Mouse (Mus musculus) bone marrow, adult 2 months (tissue): ENCODE results near the gene Slpi. TPM values are rescaled to one million over a fixed set of nuclear protein-coding genes. Genes with fewer than 3 reads are reported as not detected.
"Not testable (repeated sequence)": the region's sequence is repeated elsewhere in the genome, so short reads cannot be mapped to it uniquely, and the experiment has no call there.

Experiments
- H3K27ac ChIP-seq: fragments of 200-500 bp; 2 replicates; pipeline ENCODE4 v1.5.1; 2012; ENCODE audit warnings: low read depth, mild to moderate bottlenecking, control low read depth, inconsistent platforms, low read length; ENCODE audit not compliant: control insufficient read depth, poor library complexity, insufficient read depth
- H3K4me1 ChIP-seq: fragments of 200-500 bp; 2 replicates; pipeline ENCODE4 v1.6.1; 2011; ENCODE audit warnings: low read length; ENCODE audit not compliant: control insufficient read depth, insufficient read depth
- H3K4me3 ChIP-seq: fragments of 200-500 bp; replicated peaks from 2 replicates; pipeline ENCODE3; 2011; ENCODE audit warnings: mild to moderate bottlenecking, low read depth, low read length, control low read depth; ENCODE audit not compliant: control insufficient read depth
- CTCF ChIP-seq: fragments of 200-500 bp; IDR thresholded peaks from 2 replicates; pipeline ENCODE4 v1.5.1; 2011; ENCODE audit warnings: low read length, control low read depth; ENCODE audit not compliant: control insufficient read depth, insufficient read depth
- POLR2A ChIP-seq: fragments of 200-500 bp; IDR thresholded peaks from 2 replicates; pipeline ENCODE4 v1.6.1; 2011; ENCODE audit warnings: low read depth, mild to moderate bottlenecking, control low read depth, low read length, borderline replicate concordance; ENCODE audit not compliant: control insufficient read depth
- WGBS: fragments of 180-500 bp; shearing (Covaris S2); methylation state at CpG from one replicate; pipeline ENCODE4 v1.1.7; 2018; 5-methylcytosine and 5-hydroxymethylcytosine counted together
- polyA plus RNA-seq: library from polyadenylated mRNA; stranded (reverse); fragments of >200 nt; gene quantifications from 2 replicates; pipeline ENCODE4 v1.2.4, GENCODE M21; 2011; ENCODE audit warnings: low replicate concordance; ENCODE audit not compliant: missing spikeins, insufficient read depth, insufficient read length

The Slpi gene
- polyA plus RNA-seq, 1 experiment = 108 TPM

GRCm38 (mm10) chr2:164359668-164360067 is 29.2 kb downstream of the Slpi start:
- TF ChIP-seq POLR2A (no peak), CTCF (no peak)
- peak overlapping the region; percentile 6; the same call in 1 of the 2 replicates for H3K27ac ChIP-seq
- WGBS = 39% methylated on average over 5 of the region's 5 CpGs
- no peak overlapping the region for H3K4me3 ChIP-seq
- H3K4me1 ChIP-seq = peaks cover 9% of the 10 kb centered on the region

GRCm38 (mm10) chr2:164359031-164359430 is 29.9 kb downstream of the Slpi start:
- no peak overlapping the region; the same call in 1 of the 2 replicates for H3K27ac ChIP-seq
- no peak overlapping the region for H3K4me3 ChIP-seq
- TF ChIP-seq CTCF (no peak), POLR2A (no peak)
- 51% methylated on average over 5 of the region's 5 CpGs for WGBS
- H3K4me1 ChIP-seq = peaks cover 9% of the 10 kb centered on the region

GRCm38 (mm10) chr2:164358373-164358772 is 30.5 kb downstream of the Slpi start:
- Histone ChIP-seq H3K4me1 (peaks cover 9% of the 10 kb centered on the region), H3K4me3 (no peak overlapping the region), H3K27ac (no peak overlapping the region)
- WGBS = 70% methylated on average over 3 of the region's 3 CpGs
- TF ChIP-seq POLR2A = no peak
- peak; percentile 49; the same call in 1 of the 2 replicates for TF ChIP-seq CTCF

- Histone ChIP-seq H3K4me3 (peak overlapping the region; percentile 73), H3K27ac (peak overlapping the region; percentile 54; the same call in 1 of the 2 replicates), H3K4me1 (peaks cover 9% of the 10 kb centered on the region)
- TF ChIP-seq POLR2A (no peak), CTCF (no peak)
- WGBS = 31% methylated on average over 11 of the region's 11 CpGs
Observed at GRCm38 (mm10) chr2:164356177-164356967, 32.5 kb downstream of the Slpi start.

GRCm38 (mm10) chr2:164353356-164353755 is 35.5 kb downstream of the Slpi start:
- Histone ChIP-seq H3K27ac (no peak overlapping the region), H3K4me3 (no peak overlapping the region), H3K4me1 (no peaks in the 10 kb centered on the region; the same call in 1 of the 2 replicates)
- TF ChIP-seq CTCF (no peak), POLR2A (no peak)
- 81% methylated on average over 11 of the region's 11 CpGs for WGBS

- Histone ChIP-seq H3K27ac (no peak overlapping the region), H3K4me1 (no peaks in the 10 kb centered on the region; the same call in 1 of the 2 replicates), H3K4me3 (no peak overlapping the region)
- WGBS = 79% methylated on average over 3 of the region's 3 CpGs
- TF ChIP-seq POLR2A (no peak), CTCF (no peak)
Observed at GRCm38 (mm10) chr2:164352697-164353096, 36.2 kb downstream of the Slpi start.

- 85% methylated on average over 3 of the region's 3 CpGs for WGBS
- TF ChIP-seq CTCF (peak; percentile 20; the same call in 1 of the 2 replicates), POLR2A (no peak)
Observed at GRCm38 (mm10) chr2:164348980-164349379, 39.9 kb downstream of the Slpi start.

GRCm38 (mm10) chr2:164347697-164348096 is 41.2 kb downstream of the Slpi start:
- not testable (repeated sequence) for H3K4me1 ChIP-seq, H3K27ac ChIP-seq, H3K4me3 ChIP-seq

More at GRCm38 (mm10) chr2:164348980-164349379, 39.9 kb downstream of the Slpi start:
- Histone ChIP-seq H3K4me1 (no peaks in the 10 kb centered on the region), H3K27ac (no peak overlapping the region), H3K4me3 (no peak overlapping the region)

- H3K27ac ChIP-seq, H3K4me1 ChIP-seq, H3K4me3 ChIP-seq: not testable (repeated sequence)
- 76% methylated on average over 1 of the region's 1 CpGs for WGBS
Observed at GRCm38 (mm10) chr2:164343732-164344131, 45.2 kb downstream of the Slpi start.

GRCm38 (mm10) chr2:164332440-164332839 is 56.5 kb downstream of the Slpi start, which contains the start of gene Svs5:
Gene Svs5, plus strand, starts transcription at chr2:164332740.
- H3K27ac ChIP-seq, H3K4me3 ChIP-seq, H3K4me1 ChIP-seq: not testable (repeated sequence)
- 40% methylated on average over 3 of the region's 3 CpGs for WGBS
